Mouse (Mus musculus) CH12F3 (cell line): Measurements from ENCODE around the gene Ank3.

Experiments used
- in situ Hi-C: fragments of 300-500 bp; cut with MboI; formaldehyde crosslinking; loops from 2 replicates; pipeline ENCODE4 v1.14.3; 2020; ENCODE audit warnings: low sequenced_read_pairs

Gene Ank3

GRCm38 (mm10) chr10:69742528-69742927 is 344.0 kb downstream of the Ank3 start:
- in situ Hi-C loops = no loop called here

GRCm38 (mm10) chr10:69744181-69744580 is 345.6 kb downstream of the Ank3 start:
- in situ Hi-C loops = no loop called here

GRCm38 (mm10) chr10:69744871-69745270 is 346.3 kb downstream of the Ank3 start:
- in situ Hi-C loops = no loop called here

GRCm38 (mm10) chr10:69746322-69746721 is 347.7 kb downstream of the Ank3 start:
- in situ Hi-C loops = no loop called here

- in situ Hi-C loops = no loop called here
Observed at GRCm38 (mm10) chr10:69746730-69747129, 348.2 kb downstream of the Ank3 start.

- in situ Hi-C loops = no loop called here
Observed at GRCm38 (mm10) chr10:69751416-69751815, 352.8 kb downstream of the Ank3 start.

- in situ Hi-C loops = no loop called here
Observed at GRCm38 (mm10) chr10:69753464-69753863, 354.9 kb downstream of the Ank3 start.

- in situ Hi-C loops = no loop called here
Observed at GRCm38 (mm10) chr10:69756956-69757672, 358.5 kb downstream of the Ank3 start.

- in situ Hi-C loops = no loop called here
Observed at GRCm38 (mm10) chr10:69762977-69763376, 364.4 kb downstream of the Ank3 start.

GRCm38 (mm10) chr10:69764402-69764801 is 365.8 kb downstream of the Ank3 start:
- in situ Hi-C loops = no loop called here

- in situ Hi-C loops = no loop called here
Observed at GRCm38 (mm10) chr10:69777065-69777645, 378.6 kb downstream of the Ank3 start.

GRCm38 (mm10) chr10:69777736-69778135 is 379.2 kb downstream of the Ank3 start:
- in situ Hi-C loops = no loop called here

GRCm38 (mm10) chr10:69779246-69779645 is 380.7 kb downstream of the Ank3 start:
- in situ Hi-C loops = no loop called here

GRCm38 (mm10) chr10:69781491-69781890 is 382.9 kb downstream of the Ank3 start:
- in situ Hi-C loops = no loop called here

- in situ Hi-C loops = no loop called here
Observed at GRCm38 (mm10) chr10:69785235-69785634, 386.7 kb downstream of the Ank3 start.

- in situ Hi-C loops = no loop called here
Observed at GRCm38 (mm10) chr10:69785692-69786091, 387.1 kb downstream of the Ank3 start.

- in situ Hi-C loops = no loop called here
Observed at GRCm38 (mm10) chr10:69786220-69786993, 387.8 kb downstream of the Ank3 start.

GRCm38 (mm10) chr10:69787379-69787778 is 388.8 kb downstream of the Ank3 start:
- in situ Hi-C loops = no loop called here

GRCm38 (mm10) chr10:69790606-69791005 is 392.0 kb downstream of the Ank3 start:
- in situ Hi-C loops = no loop called here

- in situ Hi-C loops = no loop called here
Observed at GRCm38 (mm10) chr10:69791951-69792350, 393.4 kb downstream of the Ank3 start.

GRCm38 (mm10) chr10:69792400-69792799 is 393.8 kb downstream of the Ank3 start:
- in situ Hi-C loops = no loop called here

GRCm38 (mm10) chr10:69793079-69793478 is 394.5 kb downstream of the Ank3 start:
- in situ Hi-C loops = no loop called here
